Mouse (Mus musculus): Measurements from ENCODE around the gene Lat2. TPM values are rescaled to one million over a fixed set of nuclear protein-coding genes. Genes with fewer than 3 reads are reported as not detected.

The Lat2 gene
- polyA plus RNA-seq, 1 experiment from 2014 or later = 3.4 TPM

DNA sequence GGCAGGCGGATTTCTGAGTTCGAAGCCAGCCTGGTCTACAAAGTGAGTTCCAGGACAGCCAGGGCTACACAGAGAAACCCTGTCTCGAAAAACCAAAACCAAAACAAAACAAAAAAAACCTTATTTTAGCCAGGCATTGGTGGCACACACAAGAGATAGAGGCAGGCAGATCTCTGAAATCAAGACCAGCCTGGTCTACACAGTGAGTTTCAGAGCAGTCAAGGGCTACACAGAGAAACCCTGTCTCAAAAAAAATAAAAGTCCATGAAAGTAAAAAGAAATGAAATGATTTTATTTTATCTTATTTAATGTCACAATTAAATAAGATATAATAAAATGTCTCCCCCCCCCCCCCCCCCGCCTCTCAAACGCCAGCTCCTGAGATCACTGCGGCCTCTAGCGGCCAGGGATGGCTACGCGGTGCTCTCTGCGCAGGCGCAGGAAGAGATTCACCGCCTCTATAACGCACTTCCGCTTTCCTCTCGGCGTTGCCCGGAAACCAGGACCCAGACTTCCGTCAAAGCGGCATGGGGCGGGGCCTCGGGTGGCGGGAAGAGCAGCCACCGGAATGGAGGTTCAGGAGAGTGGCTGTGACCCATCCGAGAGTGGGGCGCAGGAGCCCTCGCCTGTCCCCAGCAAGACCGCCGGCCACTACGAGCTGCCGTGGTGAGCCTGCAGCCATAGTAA lies 32.5 kb downstream of the Lat2 start:
- Histone ChIP-seq H3K9me3 (no peaks in the 10 kb centered on the region), H3K4me1 (peaks cover 14% of the 10 kb centered on the region), H3K27me3 (no peaks in the 10 kb centered on the region), H3K27ac (replicated peaks) (no peak overlapping the region), H3K4me2 (replicated peaks) (peak overlapping the region; percentile 86), H3K36me3 (peaks cover 15% of the 10 kb centered on the region), H3K9ac (replicated peaks) (peak overlapping the region; percentile 84), H3K4me3 (peak overlapping the region; percentile 92)
- 8% methylated on average over 29 of the region's 30 CpGs for WGBS
- ATAC-seq (ENCODE audit: low FRiP score, low read depth) = peak; percentile 91

DNA sequence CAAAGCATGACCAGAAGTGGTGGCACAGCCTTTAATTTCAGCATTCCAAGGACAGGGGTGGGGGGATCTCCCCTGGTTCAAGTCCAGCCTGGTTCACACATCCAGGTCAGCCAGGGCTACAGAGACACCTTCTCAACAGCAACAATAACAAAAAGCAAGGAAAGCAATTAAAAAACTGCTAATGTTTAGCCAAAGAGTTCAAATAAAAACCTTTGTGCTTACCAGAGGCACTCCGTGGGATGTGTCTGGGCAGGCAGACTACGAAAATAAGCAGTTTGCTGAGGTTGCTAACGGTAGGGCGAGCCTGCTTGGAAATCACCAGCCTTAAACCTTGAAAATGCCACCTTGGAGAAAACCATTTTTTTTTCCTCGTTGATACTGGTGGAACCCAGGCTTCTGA lies 33.7 kb downstream of the Lat2 start, which contains the start of gene Rfc2:
Gene Rfc2, plus strand, starts transcription at position 221 of the 400 bp plus-strand sequence.
- no peak within 1 kb of the TSS for H3K4me2 ChIP-seq (replicated peaks)
- no peak within 1 kb of the TSS for H3K9ac ChIP-seq (replicated peaks)
- H3K36me3 ChIP-seq = peaks cover 5% of the 10 kb centered on the region; the same call in 1 of the 2 replicates
- H3K4me3 ChIP-seq = no peak within 1 kb of the TSS
- peaks cover 14% of the 10 kb centered on the region for H3K4me1 ChIP-seq
- 91% methylated on average over 5 of the region's 5 CpGs for WGBS
- no peak for ATAC-seq (ENCODE audit: low FRiP score, low read depth)
- no peaks in the 10 kb centered on the region for H3K9me3 ChIP-seq
- H3K27me3 ChIP-seq = no peaks in the 10 kb centered on the region
- no peak within 1 kb of the TSS for H3K27ac ChIP-seq (replicated peaks)

- WGBS = 56% methylated on average over 3 of the region's 3 CpGs
- no peak overlapping the region for H3K27ac ChIP-seq (replicated peaks)
- no peaks in the 10 kb centered on the region for H3K36me3 ChIP-seq
- no peak for ATAC-seq (ENCODE audit: low FRiP score, low read depth)
- H3K9ac ChIP-seq (replicated peaks) = no peak overlapping the region
- no peak overlapping the region for H3K4me2 ChIP-seq (replicated peaks)
- peaks cover 12% of the 10 kb centered on the region for H3K4me1 ChIP-seq
- no peaks in the 10 kb centered on the region for H3K9me3 ChIP-seq
- no peak overlapping the region for H3K4me3 ChIP-seq
- H3K27me3 ChIP-seq = no peaks in the 10 kb centered on the region
Observed at GRCm38 (mm10) chr5:134579135-134579534, 35.7 kb downstream of the Lat2 start.

DNA sequence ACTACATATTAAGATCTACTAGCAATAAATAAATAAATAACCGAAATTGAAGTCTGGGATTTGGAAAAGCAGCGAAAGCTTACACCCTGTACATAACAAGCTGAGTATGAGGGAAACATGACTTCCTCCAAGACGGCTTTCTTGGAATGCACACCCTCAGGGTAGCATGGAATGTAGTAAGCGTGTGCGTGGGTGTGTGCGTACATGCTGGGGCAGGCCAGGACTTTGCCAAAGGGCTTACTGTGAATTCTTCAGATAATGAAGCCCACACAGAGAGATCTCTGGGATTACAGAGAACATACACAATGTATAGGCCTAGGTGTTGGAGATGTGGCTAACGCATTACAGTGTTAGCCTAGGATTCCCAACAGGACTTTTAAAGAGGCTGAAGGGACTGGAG lies 37.3 kb downstream of the Lat2 start:
- H3K9me3 ChIP-seq = no peaks in the 10 kb centered on the region
- peaks cover under 1% of the 10 kb centered on the region for H3K4me1 ChIP-seq
- H3K27me3 ChIP-seq = no peaks in the 10 kb centered on the region
- H3K36me3 ChIP-seq = no peaks in the 10 kb centered on the region
- H3K4me3 ChIP-seq = no peak overlapping the region
- no peak overlapping the region for H3K4me2 ChIP-seq (replicated peaks)
- ATAC-seq (ENCODE audit: low FRiP score, low read depth) = no peak
- WGBS = 85% methylated on average over 7 of the region's 7 CpGs
- H3K27ac ChIP-seq (replicated peaks) = no peak overlapping the region
- no peak overlapping the region for H3K9ac ChIP-seq (replicated peaks)

GRCm38 (mm10) chr5:134576517-134577220 lies 38.2 kb downstream of the Lat2 start:
- H3K4me2 ChIP-seq (replicated peaks) = no peak overlapping the region
- ATAC-seq (ENCODE audit: low FRiP score, low read depth) = no peak
- H3K9ac ChIP-seq (replicated peaks) = no peak overlapping the region
- H3K27me3 ChIP-seq = no peaks in the 10 kb centered on the region
- peaks cover 8% of the 10 kb centered on the region for H3K4me1 ChIP-seq
- no peak overlapping the region for H3K4me3 ChIP-seq
- WGBS = 75% methylated on average over 14 of the region's 14 CpGs
- H3K9me3 ChIP-seq = no peaks in the 10 kb centered on the region
- H3K27ac ChIP-seq (replicated peaks) = no peak overlapping the region
- H3K36me3 ChIP-seq = no peaks in the 10 kb centered on the region

- no peaks in the 10 kb centered on the region for H3K9me3 ChIP-seq
- no peak overlapping the region for H3K4me2 ChIP-seq (replicated peaks)
- no peak for ATAC-seq (ENCODE audit: low FRiP score, low read depth)
- no peak overlapping the region for H3K4me3 ChIP-seq
- 98% methylated on average over 5 of the region's 5 CpGs for WGBS
- H3K27me3 ChIP-seq = no peaks in the 10 kb centered on the region
- peaks cover 8% of the 10 kb centered on the region for H3K4me1 ChIP-seq
- H3K36me3 ChIP-seq = no peaks in the 10 kb centered on the region
- no peak overlapping the region for H3K27ac ChIP-seq (replicated peaks)
- H3K9ac ChIP-seq (replicated peaks) = no peak overlapping the region
Observed at GRCm38 (mm10) chr5:134575833-134576232, 39.0 kb downstream of the Lat2 start.

DNA sequence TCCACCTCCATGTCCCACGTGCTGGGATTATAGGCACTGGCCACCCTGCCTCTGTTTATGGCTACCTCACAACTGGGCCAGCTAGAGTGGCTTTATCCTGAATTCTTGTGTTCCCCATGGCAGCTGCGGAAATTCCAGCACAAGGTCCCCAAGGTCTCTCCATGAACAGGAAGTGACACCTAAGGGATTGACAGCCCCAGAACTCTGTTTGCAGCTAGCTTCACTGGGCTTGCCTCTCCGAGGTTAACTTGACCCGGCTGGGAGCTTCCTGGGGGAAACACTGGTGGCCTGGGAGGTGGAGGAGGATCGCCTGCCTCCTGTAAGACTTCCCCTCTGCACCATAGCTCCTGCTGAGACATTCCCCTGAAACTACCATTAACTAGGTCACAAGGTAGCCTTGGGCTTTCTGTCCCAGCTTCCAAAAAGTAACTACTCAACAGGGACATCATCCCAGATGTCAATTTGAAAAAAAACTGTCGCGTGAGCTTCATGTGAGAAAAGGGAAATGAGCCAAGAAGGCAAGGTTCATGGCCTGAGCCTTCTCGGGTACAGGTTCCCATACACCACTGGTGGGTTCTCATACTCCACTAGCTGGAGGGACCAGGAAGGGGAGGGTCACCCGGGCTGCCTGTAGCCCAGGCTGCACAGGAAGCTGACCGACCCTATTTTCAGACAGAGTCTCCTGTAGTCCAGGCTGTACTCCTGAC lies 42.2 kb downstream of the Lat2 start:
- Histone ChIP-seq H3K27ac (replicated peaks) (no peak overlapping the region), H3K9ac (replicated peaks) (no peak overlapping the region)

DNA sequence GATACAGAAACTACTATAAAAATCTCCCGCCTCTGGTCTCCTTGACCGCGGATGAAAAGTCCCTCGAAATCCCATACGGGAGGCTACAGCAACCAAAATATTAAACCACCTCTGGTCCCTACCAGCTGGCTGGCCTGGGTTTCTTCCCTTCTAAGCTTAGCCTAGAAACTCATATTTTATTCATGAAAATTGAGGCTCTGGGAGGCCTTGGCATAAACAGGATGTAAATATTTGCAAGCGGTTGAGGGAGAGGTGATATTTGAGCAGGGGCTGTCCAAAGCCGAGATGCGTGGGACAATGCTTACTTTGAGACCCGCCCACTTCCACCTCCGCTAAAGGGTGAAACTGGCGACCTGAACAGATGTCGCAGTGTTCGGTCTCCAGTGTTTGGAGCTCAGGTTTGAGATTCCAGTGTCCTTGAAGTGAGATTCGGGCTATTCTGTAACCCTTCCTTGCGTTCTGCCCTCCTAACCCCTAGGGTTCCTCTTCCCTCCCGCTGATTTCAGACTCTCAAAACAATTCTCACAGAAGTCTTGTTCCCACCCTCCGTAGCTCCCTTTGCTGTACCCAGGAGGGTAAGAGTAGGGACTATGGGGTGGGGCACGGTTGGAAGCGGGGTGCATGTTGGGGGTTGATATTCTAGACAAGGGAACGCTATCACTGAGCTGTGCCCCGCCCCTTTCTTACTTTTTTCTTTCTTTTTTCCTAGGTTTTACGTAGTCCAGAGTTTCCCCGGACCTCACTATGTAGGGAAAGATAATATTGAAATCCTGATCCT lies 42.9 kb downstream of the Lat2 start:
- H3K4me3 ChIP-seq = peak overlapping the region; percentile 44
- peak; percentile 81 for ATAC-seq (ENCODE audit: low FRiP score, low read depth)
- H3K9me3 ChIP-seq = no peaks in the 10 kb centered on the region
- H3K36me3 ChIP-seq = no peaks in the 10 kb centered on the region
- WGBS = 1% methylated on average over 23 of the region's 23 CpGs
- no peaks in the 10 kb centered on the region for H3K27me3 ChIP-seq
- peak overlapping the region; percentile 64 for H3K4me2 ChIP-seq (replicated peaks)
- peak overlapping the region; percentile 38; the same call in 1 of the 2 replicates for H3K9ac ChIP-seq (replicated peaks)
- H3K27ac ChIP-seq (replicated peaks) = peak overlapping the region; percentile 71
- peaks cover 8% of the 10 kb centered on the region for H3K4me1 ChIP-seq

More for the DNA sequence above, 42.2 kb downstream of the Lat2 start:
- no peaks in the 10 kb centered on the region for H3K27me3 ChIP-seq
- H3K4me2 ChIP-seq (replicated peaks) = peak overlapping the region; percentile 64
- ATAC-seq (ENCODE audit: low FRiP score, low read depth) = no peak
- H3K9me3 ChIP-seq = no peaks in the 10 kb centered on the region
- H3K36me3 ChIP-seq = no peaks in the 10 kb centered on the region
- peaks cover 8% of the 10 kb centered on the region for H3K4me1 ChIP-seq
- H3K4me3 ChIP-seq = peak overlapping the region; percentile 44; the same call in 1 of the 2 replicates
- 48% methylated on average over 10 of the region's 10 CpGs for WGBS

- Histone ChIP-seq H3K9ac (replicated peaks) (no peak overlapping the region), H3K9me3 (no peaks in the 10 kb centered on the region), H3K36me3 (no peaks in the 10 kb centered on the region), H3K4me2 (replicated peaks) (no peak overlapping the region), H3K27me3 (no peaks in the 10 kb centered on the region), H3K27ac (replicated peaks) (no peak overlapping the region), H3K4me1 (peaks cover 8% of the 10 kb centered on the region), H3K4me3 (no peak overlapping the region)
- no peak for ATAC-seq (ENCODE audit: low FRiP score, low read depth)
- WGBS = 68% methylated on average over 8 of the region's 8 CpGs
Observed at GRCm38 (mm10) chr5:134568964-134569491, 45.8 kb downstream of the Lat2 start.

GRCm38 (mm10) chr5:134568030-134568429 lies 46.8 kb downstream of the Lat2 start:
- no peak for ATAC-seq (ENCODE audit: low FRiP score, low read depth)
- no peak overlapping the region for H3K4me2 ChIP-seq (replicated peaks)
- no peaks in the 10 kb centered on the region for H3K27me3 ChIP-seq
- no peak overlapping the region for H3K4me3 ChIP-seq
- 74% methylated on average over 3 of the region's 3 CpGs for WGBS
- H3K4me1 ChIP-seq = peaks cover 8% of the 10 kb centered on the region
- H3K9ac ChIP-seq (replicated peaks) = no peak overlapping the region
- no peaks in the 10 kb centered on the region for H3K36me3 ChIP-seq
- no peaks in the 10 kb centered on the region for H3K9me3 ChIP-seq
- H3K27ac ChIP-seq (replicated peaks) = no peak overlapping the region

DNA sequence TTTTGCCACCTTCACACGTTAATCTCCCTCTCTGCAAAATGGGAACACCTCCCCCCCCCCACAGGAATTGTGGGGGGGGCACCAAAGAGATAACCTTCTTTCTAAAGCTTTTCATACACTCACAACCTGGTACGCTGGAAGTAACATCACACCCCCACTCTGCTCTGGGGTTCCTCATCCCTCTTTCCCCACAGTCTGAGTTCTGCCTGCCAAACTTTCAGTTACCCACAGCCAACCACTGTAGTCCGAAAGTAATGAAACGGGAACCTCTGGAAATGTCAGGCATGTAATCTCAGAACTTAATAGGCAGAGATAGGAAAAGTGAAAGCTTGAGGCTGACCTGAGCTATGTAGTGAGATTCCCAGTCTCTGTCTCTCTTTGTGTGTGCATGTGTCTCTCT lies 47.4 kb downstream of the Lat2 start:
- Histone ChIP-seq H3K4me3 (no peak overlapping the region), H3K36me3 (no peaks in the 10 kb centered on the region), H3K9me3 (no peaks in the 10 kb centered on the region), H3K4me1 (peaks cover 6% of the 10 kb centered on the region), H3K9ac (replicated peaks) (no peak overlapping the region), H3K4me2 (replicated peaks) (no peak overlapping the region), H3K27ac (replicated peaks) (no peak overlapping the region), H3K27me3 (no peaks in the 10 kb centered on the region)
- no peak for ATAC-seq (ENCODE audit: low FRiP score, low read depth)
- 80% methylated on average over 4 of the region's 4 CpGs for WGBS

All from midbrain, embryonic 12.5 days (tissue).